Mouse (Mus musculus) testis, postnatal 14 days (tissue): Measurements from ENCODE around the gene Fhl4.
A peak's percentile ranks its signal among the peaks of the same experiment; 100 is the strongest.

ENCODE experiments used
- DNase-seq: peaks from one replicate; pipeline ENCODE4 v3.0.0; 2021; ENCODE audit warnings: low spot score

Gene Fhl4

GRCm38 (mm10) chr10:85102247-85103084 lies at the start of gene Fhl4, which contains the start of gene Tmem263:
TSS of gene Fhl4 (minus strand) at chr10:85102495.
TSS of gene Tmem263 (plus strand) at chr10:85102627.
- DNase-seq: peak; percentile 90

DNA sequence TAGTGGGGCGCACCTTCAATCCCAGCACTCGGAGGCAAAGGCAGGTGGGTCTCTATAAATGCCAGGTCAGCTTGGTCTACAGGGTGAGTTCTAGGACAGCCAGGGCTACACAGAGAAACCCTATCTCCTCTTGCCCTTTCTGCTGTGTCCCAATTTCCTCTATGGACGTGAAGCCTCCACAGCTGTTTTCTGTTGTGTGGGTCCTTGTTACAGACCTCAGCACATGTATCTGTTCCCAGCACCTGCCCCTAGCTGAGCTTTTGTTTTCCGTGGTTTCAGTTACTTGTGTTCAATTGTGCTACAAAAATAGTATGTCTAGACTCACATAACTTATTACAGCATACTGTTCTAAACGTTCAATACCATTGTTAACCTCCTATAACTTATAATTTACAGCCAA lies 46.9 kb upstream of the Fhl4 start:
- DNase-seq: no peak

GRCm38 (mm10) chr10:85146282-85146681 lies 44.0 kb upstream of the Fhl4 start:
- no peak for DNase-seq

DNA sequence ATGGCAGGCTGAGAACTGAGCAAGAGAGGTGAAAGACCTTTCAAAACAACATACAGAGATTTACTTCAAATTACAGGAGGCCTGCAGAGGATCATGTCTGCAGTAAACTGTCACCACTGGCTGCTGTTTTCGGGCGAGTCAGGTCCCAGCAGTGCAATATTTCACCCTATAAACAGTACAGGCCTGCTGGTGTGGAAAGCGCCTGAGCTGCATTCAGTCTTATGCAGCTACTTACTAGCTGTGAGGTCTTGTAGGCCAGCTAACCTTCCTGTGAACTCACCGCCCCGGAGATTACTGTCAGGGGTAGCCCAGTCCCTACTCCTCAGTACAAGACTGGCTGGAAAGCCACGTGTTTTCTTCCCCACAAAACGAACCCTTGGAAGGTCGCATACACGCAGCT lies 39.2 kb upstream of the Fhl4 start:
- DNase-seq: no peak

DNA sequence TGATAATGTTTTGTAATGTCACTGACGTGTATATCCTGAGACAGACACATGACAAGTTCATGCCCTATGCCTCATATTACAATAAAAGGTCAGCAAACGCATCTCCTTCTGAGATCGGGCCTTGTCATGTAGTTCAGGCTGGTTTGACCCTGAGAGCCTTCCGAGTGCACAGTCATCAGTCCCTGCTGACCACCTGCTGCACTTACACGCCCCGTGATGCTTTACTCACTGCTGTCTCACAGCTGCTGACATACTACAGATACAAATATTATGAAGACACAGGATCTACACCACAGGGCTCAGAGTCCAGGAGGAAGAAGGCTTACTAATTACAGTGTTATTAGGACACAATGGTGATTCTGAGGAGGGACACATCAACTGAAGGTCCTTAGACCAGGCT lies 34.3 kb upstream of the Fhl4 start:
- no peak for DNase-seq

GRCm38 (mm10) chr10:85128453-85128852 lies 26.2 kb upstream of the Fhl4 start:
- DNase-seq: no peak

GRCm38 (mm10) chr10:85127395-85128287 lies 25.3 kb upstream of the Fhl4 start, which contains the start of gene Mterf2:
TSS of gene Mterf2 (minus strand) at chr10:85128027.
- DNase-seq: peak; percentile 94

DNA sequence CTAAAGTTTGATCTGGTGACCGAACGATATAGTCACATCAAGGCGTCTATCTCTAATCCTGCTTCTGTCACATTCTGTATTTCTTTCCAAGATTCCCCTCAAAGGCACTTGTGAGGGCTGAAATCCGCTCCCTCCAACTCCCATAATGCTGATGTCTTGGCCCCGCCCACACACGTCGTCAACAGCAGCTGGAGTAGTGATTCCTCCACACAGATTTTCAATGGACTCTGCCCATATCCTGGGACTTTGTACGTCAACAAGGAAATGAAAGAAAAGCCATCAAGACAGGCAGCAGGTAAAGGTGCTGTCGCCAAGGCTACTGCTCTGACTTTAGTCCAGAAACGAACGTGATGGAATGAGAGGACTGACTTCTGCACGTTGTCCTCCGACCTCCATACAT lies 22.9 kb upstream of the Fhl4 start:
- no peak for DNase-seq

DNA sequence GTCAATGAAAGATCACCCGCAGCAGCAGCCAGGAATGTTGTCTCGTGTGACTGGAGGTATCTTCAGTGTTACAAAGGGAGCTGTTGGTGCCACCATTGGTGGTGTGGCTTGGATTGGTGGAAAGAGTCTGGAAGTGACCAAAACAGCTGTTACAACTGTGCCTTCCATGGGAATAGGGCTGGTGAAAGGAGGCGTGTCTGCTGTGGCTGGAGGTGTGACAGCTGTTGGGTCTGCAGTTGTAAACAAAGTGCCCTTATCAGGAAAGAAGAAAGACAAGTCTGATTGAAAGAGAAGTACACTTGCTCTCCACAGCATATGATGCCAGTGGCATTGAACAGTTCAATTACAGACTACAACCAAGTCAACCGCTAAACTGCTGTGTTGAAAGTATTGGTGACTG lies 12.1 kb upstream of the Fhl4 start:
- DNase-seq: no peak

- DNase-seq: peak; percentile 56
These were observed 990 bp upstream of the Fhl4 start for GRCm38 (mm10) chr10:85103085-85103885.

- peak; percentile 58 for DNase-seq
These were observed 454 bp downstream of the Fhl4 start for GRCm38 (mm10) chr10:85101841-85102240.

DNA sequence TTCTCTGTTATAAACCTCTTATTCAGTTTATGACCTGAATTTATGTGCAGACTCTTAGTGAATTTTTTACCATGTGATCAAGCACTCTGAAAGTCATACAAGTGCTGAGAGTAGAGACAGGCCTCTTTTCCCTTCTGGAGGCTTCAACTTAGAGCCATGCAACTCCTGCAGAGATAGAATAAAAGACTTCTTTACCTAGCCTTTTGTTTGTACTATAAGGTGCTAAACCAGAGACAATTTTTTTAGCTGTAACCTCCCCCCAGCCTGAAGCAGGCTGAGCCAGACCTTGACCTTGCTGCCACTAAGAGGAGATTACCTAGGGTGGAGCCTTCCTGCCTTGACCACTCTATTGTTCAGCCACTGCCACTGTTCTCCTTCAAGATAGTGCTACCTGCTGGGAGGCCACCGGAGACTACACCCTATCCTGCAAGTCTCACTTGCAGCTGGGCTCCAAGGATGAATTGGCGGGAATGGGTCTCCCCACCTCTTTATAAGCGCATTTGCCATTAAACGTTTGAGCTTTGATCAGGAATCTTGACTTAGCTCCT lies 30.6 kb downstream of the Fhl4 start:
- no peak for DNase-seq

GRCm38 (mm10) chr10:85054876-85055275 lies 47.4 kb downstream of the Fhl4 start:
- no peak for DNase-seq

- DNase-seq: no peak
These were observed 49.8 kb downstream of the Fhl4 start for GRCm38 (mm10) chr10:85052451-85052850.

DNA sequence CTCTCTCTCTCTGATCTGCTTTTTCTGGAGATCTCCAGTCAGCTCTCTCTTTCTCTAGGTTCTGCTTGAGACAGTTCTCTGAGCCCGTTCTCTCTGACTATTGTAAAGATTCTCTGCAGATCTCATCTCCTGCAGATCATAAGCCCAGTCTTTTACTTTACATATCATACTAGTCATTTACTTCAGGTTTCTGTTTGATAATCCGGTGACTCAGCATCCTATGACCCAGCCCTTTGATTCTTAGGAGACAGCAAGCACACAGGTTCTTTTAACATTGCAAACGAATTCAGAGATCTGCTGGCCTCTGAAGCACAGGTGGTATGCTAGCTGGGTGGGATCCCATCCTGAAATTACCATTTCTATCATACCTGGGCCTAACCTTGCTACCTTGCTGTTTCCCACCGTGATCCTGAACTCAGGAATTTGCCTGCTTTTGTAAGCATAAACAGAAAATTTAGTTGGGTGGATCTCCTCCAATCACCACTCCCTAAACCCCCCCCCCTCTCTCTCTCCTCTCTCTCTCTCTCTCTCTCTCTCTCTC lies 51.6 kb downstream of the Fhl4 start:
- DNase-seq: no peak

GRCm38 (mm10) chr10:85048008-85048407 lies 54.3 kb downstream of the Fhl4 start:
- no peak for DNase-seq

- no peak for DNase-seq
These were observed 55.7 kb downstream of the Fhl4 start for GRCm38 (mm10) chr10:85046585-85046984.
